Mouse (Mus musculus) forebrain, embryonic 12.5 days (tissue): ENCODE data around the gene Sae1. TPM values are rescaled to one million over a fixed set of nuclear protein-coding genes. Genes with fewer than 3 reads are reported as not detected.

Source experiments
- ATAC-seq: fragments of 200-750 bp; cut with Nextera tagmentation; 2 replicates; pipeline ENCODE4 v1.8.0; 2017; ENCODE audit warnings: moderate TSS enrichment; ENCODE audit not compliant: low FRiP score
- H3K27ac ChIP-seq: fragments of 300-500 bp; sonication (generic); 2 replicates; pipeline ENCODE4 v1.5.1; 2016; ENCODE audit warnings: mild to moderate bottlenecking
- H3K27me3 ChIP-seq: fragments of 300-500 bp; sonication (generic); 2 replicates; pipeline ENCODE4 v1.6.1; 2016; ENCODE audit warnings: mild to moderate bottlenecking
- H3K36me3 ChIP-seq: fragments of 300-500 bp; sonication (generic); replicated peaks from 2 replicates; pipeline ENCODE4 v1.6.1; 2016; ENCODE audit warnings: mild to moderate bottlenecking
- H3K4me1 ChIP-seq: fragments of 300-500 bp; sonication (generic); 2 replicates; pipeline ENCODE4 v1.6.1; 2016
- H3K4me2 ChIP-seq: fragments of 300-500 bp; sonication (generic); 2 replicates; pipeline ENCODE4 v1.6.1; 2016; ENCODE audit warnings: mild to moderate bottlenecking, moderate library complexity
- H3K4me3 ChIP-seq: fragments of 300-500 bp; sonication (generic); replicated peaks from 2 replicates; pipeline ENCODE4 v1.5.1; 2016; ENCODE audit warnings: mild to moderate bottlenecking
- H3K9ac ChIP-seq: fragments of 300-500 bp; sonication (generic); 2 replicates; pipeline ENCODE4 v1.6.1; 2016; ENCODE audit warnings: mild to moderate bottlenecking
- H3K9me3 ChIP-seq: fragments of 300-500 bp; sonication (generic); 2 replicates; pipeline ENCODE4 v1.6.1; 2016
- WGBS: fragments of 180-500 bp; shearing (Covaris S2); methylation state at CpG from one replicate; pipeline ENCODE4 v1.1.7; 2016; 5-methylcytosine and 5-hydroxymethylcytosine counted together
- polyA plus RNA-seq: library from polyadenylated mRNA; unstranded; fragments of >200 nt; fragmentation: Nextera tagmentation; extraction: Ambion mirVana; gene quantifications from 2 replicates; pipeline ENCODE4 v1.2.1, GENCODE M21; 2016

Gene Sae1
- polyA plus RNA-seq, result 403 and 415 TPM in 2 replicates

DNA sequence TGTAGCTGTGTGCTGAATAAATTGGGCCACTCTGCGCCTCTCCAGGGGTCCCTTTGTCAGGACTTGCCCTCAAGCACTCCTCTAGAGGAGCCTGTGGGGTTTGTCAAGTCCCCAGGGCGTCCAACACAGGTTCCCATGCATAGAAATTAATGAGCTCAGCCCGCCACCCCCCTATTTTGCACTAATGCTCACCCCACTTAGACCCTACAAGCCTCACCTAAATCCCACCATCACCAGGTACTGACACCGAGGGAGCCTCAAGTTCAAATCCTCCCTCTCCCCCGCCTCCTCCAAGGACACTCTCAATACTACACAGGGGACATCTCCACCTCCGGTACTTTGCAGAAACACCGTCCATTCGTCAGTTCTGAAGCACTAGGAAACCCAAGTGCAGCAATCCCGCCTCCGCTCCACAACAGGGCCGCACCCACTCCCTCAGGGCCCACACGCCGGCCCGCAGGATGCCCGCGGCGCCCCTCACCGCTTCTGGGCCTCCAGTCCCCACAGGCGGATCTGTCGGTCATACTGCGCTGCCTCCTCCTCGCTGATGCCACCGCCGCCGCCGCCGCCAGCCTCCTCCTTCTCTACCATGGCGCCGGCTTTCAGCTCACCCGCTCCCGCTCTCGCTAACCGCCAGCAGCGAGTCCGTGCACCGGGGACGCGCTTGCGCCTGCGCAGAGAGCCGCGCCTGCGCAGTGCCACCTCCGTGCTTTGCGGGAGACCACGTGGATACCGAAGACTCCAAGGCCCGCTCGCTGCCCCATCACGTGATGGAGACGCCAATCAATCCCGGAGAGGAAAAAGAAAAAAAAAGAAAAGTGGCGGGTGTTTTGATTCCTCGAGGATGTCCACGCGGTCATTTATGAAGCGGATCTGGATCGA, at the start of gene Sae1:
Gene Sae1 (minus strand): TSS at position 647 of the 882 bp plus-strand sequence.
- Histone ChIP-seq H3K36me3 (peaks cover 26% of the 10 kb centered on the region), H3K4me3 (peak within 1 kb of the TSS; percentile 91), H3K4me2 (peak within 1 kb of the TSS; percentile 80), H3K9me3 (no peaks in the 10 kb centered on the region), H3K4me1 (peaks cover 28% of the 10 kb centered on the region), H3K27ac (peak within 1 kb of the TSS; percentile 80), H3K27me3 (0 out of 2 replicates have a peak, but pooled peaks cover 4% of the 10 kb centered on the region), H3K9ac (peak within 1 kb of the TSS; percentile 97)
- ATAC-seq, result peak; percentile 96
- WGBS, result under 1% methylated on average over 58 of the region's 58 CpGs

DNA sequence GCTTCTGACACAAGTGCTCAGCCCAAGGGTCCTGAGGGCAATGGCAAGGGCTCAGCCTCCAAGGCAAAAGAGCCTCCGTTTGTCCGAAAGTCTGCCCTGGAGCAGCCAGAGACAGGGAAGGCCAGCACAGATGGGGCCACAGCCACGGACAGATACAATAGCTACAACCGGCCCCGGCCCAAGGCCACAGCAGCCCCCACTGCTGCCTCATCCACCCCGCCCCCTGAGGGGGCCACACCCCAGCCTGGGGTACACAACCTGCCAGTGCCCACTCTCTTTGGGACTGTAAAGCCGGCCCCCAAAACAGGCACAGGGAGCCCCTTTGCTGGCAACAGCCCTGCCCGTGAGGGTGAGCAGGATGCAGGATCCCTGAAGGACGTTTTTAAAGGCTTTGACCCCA, 47.5 kb upstream of the Sae1 start:
- Histone ChIP-seq H3K27ac (no peak overlapping the region), H3K36me3 (peaks cover 71% of the 10 kb centered on the region), H3K4me1 (no peaks in the 10 kb centered on the region), H3K4me2 (no peak overlapping the region), H3K27me3 (no peaks in the 10 kb centered on the region), H3K9ac (no peak overlapping the region), H3K4me3 (no peak overlapping the region), H3K9me3 (no peaks in the 10 kb centered on the region)
- 90% methylated on average over 9 of the region's 9 CpGs for WGBS
- no peak for ATAC-seq

DNA sequence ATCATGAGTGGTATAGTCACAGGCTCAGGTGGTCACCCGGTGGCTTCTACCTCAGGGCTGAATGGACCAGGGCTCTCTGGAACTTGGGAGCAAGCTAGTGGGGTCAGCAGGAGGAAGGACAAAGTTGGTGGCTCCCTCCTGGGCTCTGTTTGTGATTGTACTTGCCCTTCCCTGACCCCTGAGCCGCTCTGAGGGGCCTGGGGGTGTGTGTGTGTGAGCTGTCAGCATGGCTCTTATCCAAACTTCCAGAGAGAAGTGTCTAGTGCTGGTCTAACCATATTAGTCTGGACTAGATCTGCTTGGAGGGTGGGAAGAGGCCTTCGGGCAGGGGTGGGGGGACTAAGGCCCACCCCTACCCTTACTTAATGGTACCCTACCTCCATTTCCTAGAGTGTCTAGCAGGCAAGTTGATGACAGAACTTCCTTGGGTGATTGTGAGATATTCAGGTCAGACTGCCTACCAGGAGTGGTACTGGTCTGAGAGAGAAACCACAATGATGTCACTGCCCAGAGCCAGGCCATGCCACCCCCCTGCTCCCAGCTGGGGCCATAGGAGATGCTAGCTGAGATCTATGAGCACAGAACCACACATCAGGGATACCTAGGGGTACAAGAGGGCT, 45.9 kb upstream of the Sae1 start:
- WGBS, result 86% methylated on average over 3 of the region's 3 CpGs
- H3K27me3 ChIP-seq, result no peaks in the 10 kb centered on the region
- ATAC-seq, result no peak
- no peaks in the 10 kb centered on the region for H3K4me1 ChIP-seq
- no peak overlapping the region for H3K4me3 ChIP-seq
- no peak overlapping the region for H3K4me2 ChIP-seq
- H3K9ac ChIP-seq, result no peak overlapping the region
- peaks cover 87% of the 10 kb centered on the region for H3K36me3 ChIP-seq
- H3K27ac ChIP-seq, result no peak overlapping the region
- no peaks in the 10 kb centered on the region for H3K9me3 ChIP-seq

DNA sequence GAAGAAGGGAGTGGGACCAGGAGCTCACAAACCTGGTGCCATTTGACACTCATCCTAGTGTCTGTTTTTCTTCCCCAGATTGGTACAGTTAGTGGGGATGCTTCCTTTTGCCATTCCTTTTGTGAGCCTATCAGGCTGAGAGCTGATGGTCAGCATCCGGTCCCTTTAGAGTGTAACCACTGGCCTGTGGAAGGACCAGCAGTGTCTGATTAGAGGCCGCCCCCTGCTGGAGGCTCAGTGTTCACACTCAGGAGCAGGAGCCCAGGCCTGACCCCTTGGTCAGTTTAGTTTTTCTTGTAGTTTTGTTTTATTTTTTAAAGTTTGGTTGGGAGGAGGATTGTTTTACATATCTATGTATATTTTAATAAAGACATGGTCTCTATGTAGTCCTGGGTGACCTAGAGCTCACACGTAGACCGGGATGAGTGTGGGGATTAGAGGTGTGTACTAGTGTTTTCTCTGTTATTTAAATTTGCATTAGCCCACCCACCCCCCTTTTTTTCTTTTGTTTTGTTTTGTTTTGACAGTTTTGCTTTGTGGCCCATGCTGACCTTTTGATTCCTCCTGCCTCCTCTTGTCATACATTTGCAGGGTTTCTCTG, 38.6 kb upstream of the Sae1 start:
- Histone ChIP-seq H3K36me3 (peaks cover 98% of the 10 kb centered on the region), H3K27me3 (no peaks in the 10 kb centered on the region), H3K9me3 (no peaks in the 10 kb centered on the region), H3K4me2 (no peak overlapping the region), H3K27ac (no peak overlapping the region), H3K4me1 (no peaks in the 10 kb centered on the region), H3K4me3 (no peak overlapping the region), H3K9ac (no peak overlapping the region)
- 60% methylated on average over 4 of the region's 4 CpGs for WGBS
- ATAC-seq, result peak; percentile 75

DNA sequence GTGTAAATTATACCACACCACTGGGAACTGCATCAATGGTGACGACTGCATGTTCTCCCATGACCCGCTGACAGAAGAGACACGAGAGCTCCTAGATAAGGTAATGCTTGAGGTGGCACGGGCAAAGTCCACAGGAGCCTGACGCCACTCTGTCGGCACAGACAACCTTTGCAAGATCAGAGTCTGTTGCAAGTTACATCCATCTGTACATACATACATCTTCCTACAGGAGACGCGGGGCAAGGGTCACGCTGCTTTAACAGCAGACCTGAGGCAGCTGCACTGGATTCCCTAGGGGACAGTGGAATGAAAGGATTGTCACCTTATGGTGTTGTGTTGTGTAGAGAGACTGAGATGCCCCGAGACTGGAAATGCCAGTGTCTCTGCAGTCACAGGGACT, 38.1 kb upstream of the Sae1 start:
- Histone ChIP-seq H3K4me1 (no peaks in the 10 kb centered on the region), H3K4me2 (no peak overlapping the region), H3K36me3 (peaks cover 98% of the 10 kb centered on the region), H3K9me3 (no peaks in the 10 kb centered on the region), H3K4me3 (no peak overlapping the region), H3K27me3 (no peaks in the 10 kb centered on the region), H3K9ac (no peak overlapping the region), H3K27ac (no peak overlapping the region)
- ATAC-seq, result peak; percentile 41; the same call in 1 of the 2 replicates
- WGBS, result 92% methylated on average over 10 of the region's 10 CpGs

DNA sequence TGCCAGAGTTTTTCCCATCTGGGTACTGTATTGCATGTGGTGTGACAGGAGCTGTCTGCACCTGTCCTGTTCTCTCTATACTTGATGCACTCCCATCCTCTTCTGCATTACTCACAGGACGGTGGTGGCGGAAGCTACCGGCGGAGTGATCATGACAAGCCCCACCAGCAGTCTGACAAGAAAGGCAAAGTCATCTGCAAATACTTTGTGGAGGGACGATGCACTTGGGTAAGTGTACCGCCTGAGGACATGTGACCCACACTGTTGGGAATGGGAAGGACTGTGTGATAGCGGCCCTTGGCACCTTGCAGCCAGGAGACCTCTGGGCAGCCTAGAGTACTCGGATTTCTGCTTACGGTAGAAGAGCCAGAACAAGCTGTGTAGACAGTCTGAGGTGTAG, 36.1 kb upstream of the Sae1 start:
- no peak overlapping the region for H3K9ac ChIP-seq
- H3K27ac ChIP-seq, result no peak overlapping the region
- H3K36me3 ChIP-seq, result peaks cover 98% of the 10 kb centered on the region
- 96% methylated on average over 9 of the region's 9 CpGs for WGBS
- no peak overlapping the region for H3K4me2 ChIP-seq
- no peak for ATAC-seq
- no peaks in the 10 kb centered on the region for H3K27me3 ChIP-seq
- no peaks in the 10 kb centered on the region for H3K9me3 ChIP-seq
- H3K4me3 ChIP-seq, result no peak overlapping the region
- no peaks in the 10 kb centered on the region for H3K4me1 ChIP-seq

DNA sequence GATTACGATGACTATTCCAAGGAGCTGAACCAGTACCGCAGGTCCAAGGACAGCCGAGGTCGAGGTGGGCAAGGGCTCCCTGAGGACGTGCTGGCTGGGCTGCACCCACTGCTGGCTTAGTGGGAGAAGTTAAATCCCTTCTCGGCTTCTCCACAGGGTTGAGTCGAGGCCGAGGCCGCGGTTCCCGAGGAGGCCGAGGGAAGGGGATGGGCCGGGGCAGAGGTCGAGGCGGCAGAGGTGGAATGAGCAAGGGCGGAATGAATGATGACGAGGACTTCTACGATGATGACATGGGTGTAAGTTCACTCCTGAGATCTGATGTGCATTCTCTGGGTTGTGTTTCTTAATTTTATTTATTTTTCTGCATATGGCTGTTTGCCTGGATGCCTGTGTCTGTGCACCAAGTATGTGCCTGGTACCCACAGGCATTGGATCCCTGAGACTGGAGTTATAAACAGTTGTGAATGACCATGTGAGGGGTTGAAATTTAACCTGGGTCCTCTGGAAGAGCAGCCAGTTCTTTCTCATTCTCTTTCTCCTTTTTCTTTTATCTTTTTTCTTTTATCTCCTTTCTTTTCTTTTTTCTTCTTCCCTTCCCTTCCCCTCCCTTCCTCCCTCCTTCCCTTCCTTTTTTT, 34.7 kb upstream of the Sae1 start:
- no peak overlapping the region for H3K4me3 ChIP-seq
- no peak overlapping the region for H3K9ac ChIP-seq
- 91% methylated on average over 18 of the region's 18 CpGs for WGBS
- no peak overlapping the region for H3K27ac ChIP-seq
- H3K4me2 ChIP-seq, result no peak overlapping the region
- H3K36me3 ChIP-seq, result peaks cover 98% of the 10 kb centered on the region
- no peaks in the 10 kb centered on the region for H3K27me3 ChIP-seq
- no peak for ATAC-seq
- H3K4me1 ChIP-seq, result no peaks in the 10 kb centered on the region
- H3K9me3 ChIP-seq, result no peaks in the 10 kb centered on the region

DNA sequence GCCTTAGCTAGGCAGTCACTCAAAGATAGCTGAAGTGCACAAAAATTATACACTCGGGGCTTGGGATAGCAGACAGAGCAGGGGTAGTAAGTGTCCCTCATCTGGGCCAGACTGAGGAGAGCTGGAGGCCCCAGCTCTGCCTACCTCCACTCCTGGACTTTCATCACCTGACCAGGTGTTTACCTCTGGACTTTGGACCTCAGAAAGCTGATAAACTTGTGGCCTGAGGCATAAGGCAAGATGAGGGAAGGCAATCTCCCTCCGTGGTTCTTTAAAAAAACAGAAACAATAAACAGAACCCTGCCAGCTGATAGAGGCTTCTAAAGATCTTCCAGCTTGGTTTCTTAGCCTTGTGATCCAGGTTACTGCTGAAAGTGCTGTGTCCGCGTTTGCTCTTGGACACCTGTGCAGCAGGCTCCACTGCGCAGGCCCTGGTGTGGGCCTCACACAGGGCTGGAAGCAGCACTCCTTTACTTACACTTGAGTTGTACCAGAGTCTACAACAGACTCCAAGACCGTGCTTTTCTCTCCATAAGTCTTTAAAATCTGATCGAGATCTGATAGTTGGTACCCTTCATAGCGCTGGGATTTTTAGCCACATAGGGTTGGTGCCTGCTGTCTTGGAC, 33.0 kb upstream of the Sae1 start:
- Histone ChIP-seq H3K36me3 (peaks cover 96% of the 10 kb centered on the region), H3K9ac (no peak overlapping the region), H3K4me2 (no peak overlapping the region), H3K27ac (no peak overlapping the region), H3K9me3 (no peaks in the 10 kb centered on the region), H3K4me3 (no peak overlapping the region), H3K27me3 (no peaks in the 10 kb centered on the region), H3K4me1 (no peaks in the 10 kb centered on the region)
- ATAC-seq, result no peak
- 93% methylated on average over 8 of the region's 8 CpGs for whole genome bisulfite sequencing

DNA sequence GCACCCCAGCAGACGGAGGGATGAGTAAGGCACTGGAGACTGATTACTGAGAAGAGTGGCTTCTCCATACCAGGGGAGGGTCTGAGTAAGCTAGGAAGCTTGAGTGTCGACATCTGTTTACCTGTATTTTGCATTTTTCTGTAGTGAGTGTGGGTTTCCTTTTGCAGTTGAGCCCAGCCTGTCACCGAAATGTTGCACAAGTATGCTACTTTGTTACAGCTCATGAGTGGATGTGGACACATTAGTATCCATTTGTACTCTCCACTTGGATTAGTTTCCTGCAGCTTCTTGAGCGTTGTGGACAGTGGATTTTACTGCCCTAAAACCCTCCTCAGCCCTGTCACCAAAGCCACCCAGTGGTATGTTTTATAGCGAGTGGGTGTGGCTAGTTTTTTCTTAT, 31.1 kb upstream of the Sae1 start:
- ATAC-seq, result no peak
- Histone ChIP-seq H3K9ac (no peak overlapping the region), H3K27ac (no peak overlapping the region), H3K36me3 (peaks cover 77% of the 10 kb centered on the region), H3K27me3 (no peaks in the 10 kb centered on the region), H3K4me3 (no peak overlapping the region), H3K4me2 (no peak overlapping the region), H3K9me3 (no peaks in the 10 kb centered on the region), H3K4me1 (peaks cover 4% of the 10 kb centered on the region; the same call in 1 of the 2 replicates)
- WGBS, result 93% methylated on average over 5 of the region's 5 CpGs

DNA sequence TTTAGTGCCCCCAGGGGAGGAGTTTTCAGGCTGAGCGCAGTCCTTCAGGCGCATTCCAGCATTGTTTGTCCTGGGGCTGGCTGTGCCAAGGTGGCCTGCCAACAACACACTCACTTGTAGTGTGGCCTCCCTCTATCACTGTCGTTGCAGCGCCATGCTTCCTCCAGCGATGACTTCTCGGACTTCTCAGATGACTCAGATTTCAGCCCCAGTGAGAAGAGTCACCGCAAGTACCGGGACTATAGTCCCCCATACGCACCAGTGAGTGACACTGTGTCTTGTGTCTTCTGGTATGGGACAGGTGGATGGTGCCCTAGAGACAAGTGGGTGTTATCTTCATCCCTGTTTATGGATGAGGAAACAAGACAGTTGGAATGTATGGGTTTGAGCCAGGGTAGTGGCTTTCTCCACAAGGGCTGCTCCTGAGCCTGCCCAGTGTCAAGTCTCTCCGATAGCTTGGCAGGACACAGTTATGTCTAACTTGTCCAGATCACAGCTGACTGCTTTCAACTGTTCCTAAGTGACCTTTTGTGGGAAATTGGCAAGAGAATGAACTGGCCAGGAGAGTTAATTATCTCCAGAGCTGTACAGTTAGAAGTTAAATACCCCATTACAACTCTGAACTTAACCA, 29.6 kb upstream of the Sae1 start:
- no peak overlapping the region for H3K9ac ChIP-seq
- no peak overlapping the region for H3K4me3 ChIP-seq
- peaks cover 18% of the 10 kb centered on the region for H3K4me1 ChIP-seq
- H3K27ac ChIP-seq, result no peak overlapping the region
- 93% methylated on average over 10 of the region's 10 CpGs for WGBS
- no peak for ATAC-seq
- H3K27me3 ChIP-seq, result no peaks in the 10 kb centered on the region
- H3K4me2 ChIP-seq, result no peak overlapping the region
- H3K9me3 ChIP-seq, result no peaks in the 10 kb centered on the region
- H3K36me3 ChIP-seq, result peaks cover 66% of the 10 kb centered on the region

DNA sequence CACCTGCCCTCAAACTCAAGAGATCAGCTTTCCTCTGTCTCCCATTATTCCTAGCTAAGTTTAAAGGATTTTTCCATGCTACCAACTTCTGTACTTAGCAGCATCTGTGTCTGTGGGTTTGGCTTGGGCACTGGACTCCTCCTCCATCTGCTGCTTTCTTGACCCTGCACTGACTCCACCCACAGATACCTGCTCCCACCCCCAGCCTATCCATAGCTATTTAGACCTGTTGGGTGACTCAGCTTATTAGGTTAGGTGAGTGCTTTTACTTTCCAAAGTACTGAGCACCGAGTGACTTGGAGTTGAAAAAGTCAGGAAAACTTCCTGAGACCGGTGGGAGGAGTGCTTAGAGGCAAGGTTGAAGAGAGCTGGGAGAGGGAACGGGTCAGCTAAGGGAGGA, 27.8 kb upstream of the Sae1 start:
- Histone ChIP-seq H3K36me3 (peaks cover 56% of the 10 kb centered on the region), H3K9ac (no peak overlapping the region), H3K4me1 (peaks cover 26% of the 10 kb centered on the region), H3K27me3 (no peaks in the 10 kb centered on the region), H3K4me3 (no peak overlapping the region), H3K27ac (no peak overlapping the region), H3K9me3 (no peaks in the 10 kb centered on the region), H3K4me2 (no peak overlapping the region)
- no peak for ATAC-seq
- WGBS, result 78% methylated on average over 3 of the region's 3 CpGs
